Mouse (Mus musculus): ENCODE results near the gene Cldn12. TPM values are rescaled to one million over a fixed set of nuclear protein-coding genes. Genes with fewer than 3 reads are reported as not detected.

The Cldn12 gene
- polyA plus RNA-seq, 1 experiment from 2014 or later = 23.0 TPM

GRCm38 (mm10) chr5:5504456-5504855 lies 10.3 kb downstream of the Cldn12 start:
- WGBS = 87% methylated on average over 13 of the region's 13 CpGs
- H3K4me2 ChIP-seq (ENCODE audit: low read length) = no peak overlapping the region
- DNase-seq (ENCODE audit: low spot score) = no peak
- H3K9ac ChIP-seq (ENCODE audit: low read length) = no peak overlapping the region
- no peak overlapping the region for H3K27ac ChIP-seq (ENCODE audit: low read depth)
- H3K36me3 ChIP-seq (ENCODE audit: control insufficient read depth, insufficient read depth, low read length) = peaks cover 22% of the 10 kb centered on the region
- H3K4me3 ChIP-seq (ENCODE audit: low read depth, low read length) = no peak overlapping the region
- no peaks in the 10 kb centered on the region for H3K27me3 ChIP-seq (replicated peaks; ENCODE audit: control insufficient read depth, insufficient read depth, low read length)
- ATAC-seq (replicated peaks; ENCODE audit: low FRiP score, low TSS enrichment, low read depth) = no peak
- H3K9me3 ChIP-seq (ENCODE audit: control insufficient read depth, low read length) = no peaks in the 10 kb centered on the region
- no peaks in the 10 kb centered on the region for H3K4me1 ChIP-seq (replicated peaks; ENCODE audit: control insufficient read depth, insufficient read depth, low read length)

GRCm38 (mm10) chr5:5503381-5503780 lies 11.4 kb downstream of the Cldn12 start:
- no peak for DNase-seq (ENCODE audit: low spot score)
- no peak for ATAC-seq (replicated peaks; ENCODE audit: low FRiP score, low TSS enrichment, low read depth)
- Histone ChIP-seq H3K27ac (ENCODE audit: low read depth) (no peak overlapping the region), H3K4me1 (replicated peaks; ENCODE audit: control insufficient read depth, insufficient read depth, low read length) (no peaks in the 10 kb centered on the region), H3K4me3 (ENCODE audit: low read depth, low read length) (no peak overlapping the region), H3K36me3 (ENCODE audit: control insufficient read depth, insufficient read depth, low read length) (peaks cover 19% of the 10 kb centered on the region), H3K9me3 (ENCODE audit: control insufficient read depth, low read length) (no peaks in the 10 kb centered on the region), H3K27me3 (replicated peaks; ENCODE audit: control insufficient read depth, insufficient read depth, low read length) (no peaks in the 10 kb centered on the region), H3K4me2 (ENCODE audit: low read length) (no peak overlapping the region), H3K9ac (ENCODE audit: low read length) (no peak overlapping the region)
- whole genome bisulfite sequencing = 89% methylated on average over 4 of the region's 4 CpGs

- H3K9ac ChIP-seq (ENCODE audit: low read length) = no peak overlapping the region
- DNase-seq (ENCODE audit: low spot score) (no peak), ATAC-seq (replicated peaks; ENCODE audit: low FRiP score, low TSS enrichment, low read depth) (no peak)
- H3K4me1 ChIP-seq (replicated peaks; ENCODE audit: control insufficient read depth, insufficient read depth, low read length) = no peaks in the 10 kb centered on the region
- peaks cover 7% of the 10 kb centered on the region; the same call in 1 of the 2 replicates for H3K36me3 ChIP-seq (ENCODE audit: control insufficient read depth, insufficient read depth, low read length)
- no peak overlapping the region for H3K4me2 ChIP-seq (ENCODE audit: low read length)
- WGBS = 85% methylated on average over 2 of the region's 2 CpGs
- H3K27ac ChIP-seq (ENCODE audit: low read depth) = no peak overlapping the region
- H3K4me3 ChIP-seq (ENCODE audit: low read depth, low read length) = no peak overlapping the region
- H3K27me3 ChIP-seq (replicated peaks; ENCODE audit: control insufficient read depth, insufficient read depth, low read length) = no peaks in the 10 kb centered on the region
- no peaks in the 10 kb centered on the region for H3K9me3 ChIP-seq (ENCODE audit: control insufficient read depth, low read length)
These were observed 13.2 kb downstream of the Cldn12 start for GRCm38 (mm10) chr5:5501583-5501982.

GRCm38 (mm10) chr5:5496393-5496792 lies 18.4 kb downstream of the Cldn12 start:
- no peaks in the 10 kb centered on the region for H3K9me3 ChIP-seq (ENCODE audit: control insufficient read depth, low read length)
- H3K27me3 ChIP-seq (replicated peaks; ENCODE audit: control insufficient read depth, insufficient read depth, low read length) = no peaks in the 10 kb centered on the region
- H3K36me3 ChIP-seq (ENCODE audit: control insufficient read depth, insufficient read depth, low read length) = no peaks in the 10 kb centered on the region
- no peak overlapping the region for H3K27ac ChIP-seq (ENCODE audit: low read depth)
- ATAC-seq (replicated peaks; ENCODE audit: low FRiP score, low TSS enrichment, low read depth) = no peak
- H3K4me3 ChIP-seq (ENCODE audit: low read depth, low read length) = no peak overlapping the region
- DNase-seq (ENCODE audit: low spot score) = no peak
- H3K9ac ChIP-seq (ENCODE audit: low read length) = no peak overlapping the region
- H3K4me1 ChIP-seq (replicated peaks; ENCODE audit: control insufficient read depth, insufficient read depth, low read length) = no peaks in the 10 kb centered on the region
- no peak overlapping the region for H3K4me2 ChIP-seq (ENCODE audit: low read length)
- WGBS = 68% methylated on average over 3 of the region's 3 CpGs

GRCm38 (mm10) chr5:5495042-5495441 lies 19.7 kb downstream of the Cldn12 start:
- Histone ChIP-seq H3K27ac (ENCODE audit: low read depth) (no peak overlapping the region), H3K4me1 (replicated peaks; ENCODE audit: control insufficient read depth, insufficient read depth, low read length) (no peaks in the 10 kb centered on the region), H3K9me3 (ENCODE audit: control insufficient read depth, low read length) (no peaks in the 10 kb centered on the region), H3K36me3 (ENCODE audit: control insufficient read depth, insufficient read depth, low read length) (no peaks in the 10 kb centered on the region), H3K4me3 (ENCODE audit: low read depth, low read length) (no peak overlapping the region), H3K4me2 (ENCODE audit: low read length) (no peak overlapping the region), H3K9ac (ENCODE audit: low read length) (no peak overlapping the region), H3K27me3 (replicated peaks; ENCODE audit: control insufficient read depth, insufficient read depth, low read length) (no peaks in the 10 kb centered on the region)
- WGBS = 83% methylated on average over 4 of the region's 4 CpGs
- DNase-seq (ENCODE audit: low spot score) (no peak), ATAC-seq (replicated peaks; ENCODE audit: low FRiP score, low TSS enrichment, low read depth) (no peak)

- Histone ChIP-seq H3K4me3 (ENCODE audit: low read depth, low read length) (no peak overlapping the region), H3K9me3 (ENCODE audit: control insufficient read depth, low read length) (no peaks in the 10 kb centered on the region), H3K4me2 (ENCODE audit: low read length) (no peak overlapping the region), H3K27ac (ENCODE audit: low read depth) (no peak overlapping the region), H3K4me1 (replicated peaks; ENCODE audit: control insufficient read depth, insufficient read depth, low read length) (no peaks in the 10 kb centered on the region), H3K36me3 (ENCODE audit: control insufficient read depth, insufficient read depth, low read length) (no peaks in the 10 kb centered on the region), H3K27me3 (replicated peaks; ENCODE audit: control insufficient read depth, insufficient read depth, low read length) (no peaks in the 10 kb centered on the region), H3K9ac (ENCODE audit: low read length) (no peak overlapping the region)
- DNase-seq (ENCODE audit: low spot score) = no peak
- WGBS = 40% methylated on average over 16 of the region's 16 CpGs
- ATAC-seq (replicated peaks; ENCODE audit: low FRiP score, low TSS enrichment, low read depth) = 0 out of 2 replicates have a peak, but pooled peaks have one; percentile 47
These were observed 20.3 kb downstream of the Cldn12 start for GRCm38 (mm10) chr5:5494269-5495005.

- Histone ChIP-seq H3K27me3 (replicated peaks; ENCODE audit: control insufficient read depth, insufficient read depth, low read length) (no peaks in the 10 kb centered on the region), H3K4me3 (ENCODE audit: low read depth, low read length) (no peak overlapping the region), H3K27ac (ENCODE audit: low read depth) (no peak overlapping the region), H3K9me3 (ENCODE audit: control insufficient read depth, low read length) (no peaks in the 10 kb centered on the region), H3K36me3 (ENCODE audit: control insufficient read depth, insufficient read depth, low read length) (no peaks in the 10 kb centered on the region), H3K4me2 (ENCODE audit: low read length) (no peak overlapping the region), H3K4me1 (replicated peaks; ENCODE audit: control insufficient read depth, insufficient read depth, low read length) (no peaks in the 10 kb centered on the region), H3K9ac (ENCODE audit: low read length) (no peak overlapping the region)
- ATAC-seq (replicated peaks; ENCODE audit: low FRiP score, low TSS enrichment, low read depth) (no peak), DNase-seq (ENCODE audit: low spot score) (no peak)
- WGBS = 94% methylated on average over 4 of the region's 4 CpGs
These were observed 22.6 kb downstream of the Cldn12 start for GRCm38 (mm10) chr5:5492163-5492562.

- no peak overlapping the region for H3K4me2 ChIP-seq (ENCODE audit: low read length)
- no peaks in the 10 kb centered on the region for H3K36me3 ChIP-seq (ENCODE audit: control insufficient read depth, insufficient read depth, low read length)
- H3K9me3 ChIP-seq (ENCODE audit: control insufficient read depth, low read length) = no peaks in the 10 kb centered on the region
- no peak for ATAC-seq (replicated peaks; ENCODE audit: low FRiP score, low TSS enrichment, low read depth)
- no peak overlapping the region for H3K9ac ChIP-seq (ENCODE audit: low read length)
- no peak overlapping the region for H3K27ac ChIP-seq (ENCODE audit: low read depth)
- no peaks in the 10 kb centered on the region for H3K4me1 ChIP-seq (replicated peaks; ENCODE audit: control insufficient read depth, insufficient read depth, low read length)
- DNase-seq (ENCODE audit: low spot score) = no peak
- H3K27me3 ChIP-seq (replicated peaks; ENCODE audit: control insufficient read depth, insufficient read depth, low read length) = no peaks in the 10 kb centered on the region
- H3K4me3 ChIP-seq (ENCODE audit: low read depth, low read length) = no peak overlapping the region
- whole genome bisulfite sequencing = 54% methylated on average over 3 of the region's 3 CpGs
These were observed 28.7 kb downstream of the Cldn12 start for GRCm38 (mm10) chr5:5486071-5486470.

- ATAC-seq (replicated peaks; ENCODE audit: low FRiP score, low TSS enrichment, low read depth) (no peak), DNase-seq (ENCODE audit: low spot score) (no peak)
- H3K4me1 ChIP-seq (replicated peaks; ENCODE audit: control insufficient read depth, insufficient read depth, low read length) = no peaks in the 10 kb centered on the region
- H3K27ac ChIP-seq (ENCODE audit: low read depth) = no peak overlapping the region
- 66% methylated on average over 9 of the region's 9 CpGs for WGBS
- no peak overlapping the region for H3K4me3 ChIP-seq (ENCODE audit: low read depth, low read length)
- H3K9me3 ChIP-seq (ENCODE audit: control insufficient read depth, low read length) = no peaks in the 10 kb centered on the region
- H3K27me3 ChIP-seq (replicated peaks; ENCODE audit: control insufficient read depth, insufficient read depth, low read length) = no peaks in the 10 kb centered on the region
- no peak overlapping the region for H3K4me2 ChIP-seq (ENCODE audit: low read length)
- H3K9ac ChIP-seq (ENCODE audit: low read length) = no peak overlapping the region
- H3K36me3 ChIP-seq (ENCODE audit: control insufficient read depth, insufficient read depth, low read length) = no peaks in the 10 kb centered on the region
These were observed 31.4 kb downstream of the Cldn12 start for GRCm38 (mm10) chr5:5483254-5483858.
